Mouse (Mus musculus) heart, postnatal 0 days (tissue): ENCODE data around the gene Prune2.

Source experiments
- CTCF ChIP-seq: IDR thresholded peaks from 2 replicates; pipeline ENCODE4 v1.5.1; 2016; ENCODE audit warnings: antibody characterized with exemption, control low read depth, low read depth
- EP300 ChIP-seq: IDR thresholded peaks from 2 replicates; pipeline ENCODE4 v1.6.1; 2016; ENCODE audit warnings: antibody characterized with exemption, low read depth

DNA sequence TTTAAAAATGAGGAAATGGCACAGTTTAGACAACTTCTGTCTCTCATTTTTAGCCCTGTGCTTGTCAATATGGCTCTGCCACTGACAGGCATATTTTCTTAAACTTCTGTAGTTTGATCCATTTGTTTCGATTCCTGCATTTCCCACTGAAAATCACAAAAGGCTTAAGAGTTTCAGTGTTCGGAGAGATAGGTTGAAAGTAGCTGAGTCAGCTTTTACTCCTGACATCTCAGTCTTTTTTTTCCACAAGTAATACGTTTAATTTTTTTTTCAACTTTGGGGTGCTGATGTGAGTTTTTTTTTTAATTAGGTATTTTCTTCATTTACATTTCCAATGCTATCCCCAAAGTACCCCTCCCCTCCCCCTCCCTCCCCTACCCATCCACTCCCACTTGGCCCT is 174.6 kb downstream of the Prune2 start:
- TF ChIP-seq EP300: no peak
- TF ChIP-seq CTCF: no peak
